Mouse (Mus musculus) hindbrain, postnatal 0 days (tissue): Measurements from ENCODE around the gene Id2. TPM values are rescaled to one million over a fixed set of nuclear protein-coding genes. Genes with fewer than 3 reads are reported as not detected.
A peak's percentile ranks its signal among the peaks of the same experiment; 100 is the strongest.

Experiments
- ATAC-seq: fragments of 200-750 bp; cut with Nextera tagmentation; 2 replicates; pipeline ENCODE4 v1.8.0; 2017; ENCODE audit warnings: mild to moderate bottlenecking, moderate TSS enrichment, moderate library complexity
- DNase-seq: peaks from one replicate; pipeline ENCODE4 v3.0.0-alpha.2; 2015; ENCODE audit warnings: low spot score
- H3K27ac ChIP-seq: fragments of 300-500 bp; sonication (generic); 2 replicates; pipeline ENCODE4 v1.5.1; 2014; ENCODE audit warnings: mild to moderate bottlenecking
- H3K27me3 ChIP-seq: fragments of 300-500 bp; sonication (generic); 2 replicates; pipeline ENCODE4 v1.6.1; 2014; ENCODE audit warnings: low read length, mixed read lengths; ENCODE audit not compliant: insufficient read depth
- H3K36me3 ChIP-seq: fragments of 300-500 bp; sonication (generic); 2 replicates; pipeline ENCODE4 v1.6.1; 2014; ENCODE audit warnings: low read length, mixed read lengths; ENCODE audit not compliant: insufficient read depth
- H3K4me1 ChIP-seq: fragments of 300-500 bp; sonication (generic); 2 replicates; pipeline ENCODE4 v1.6.1; 2014; ENCODE audit warnings: antibody characterized with exemption, low read length, mixed read lengths; ENCODE audit not compliant: insufficient read depth
- H3K4me2 ChIP-seq: fragments of 300-500 bp; sonication (generic); 2 replicates; pipeline ENCODE4 v1.6.1; 2014; ENCODE audit warnings: low read depth, mild to moderate bottlenecking, low read length, moderate library complexity, mixed read lengths
- H3K4me3 ChIP-seq: fragments of 300-500 bp; sonication (generic); 2 replicates; pipeline ENCODE4 v1.5.1; 2014; ENCODE audit warnings: low read length
- H3K9ac ChIP-seq: fragments of 300-500 bp; sonication (generic); replicated peaks from 2 replicates; pipeline ENCODE4 v1.6.1; 2014; ENCODE audit warnings: mild to moderate bottlenecking, low read length, moderate library complexity, mixed read lengths
- H3K9me3 ChIP-seq: fragments of 300-500 bp; sonication (generic); 2 replicates; pipeline ENCODE4 v1.6.1; 2016; ENCODE audit warnings: low read length, mixed read lengths
- CTCF ChIP-seq: IDR thresholded peaks from 2 replicates; pipeline ENCODE4 v1.5.1; 2016; ENCODE audit warnings: antibody characterized with exemption, control low read depth, low read depth
- WGBS: fragments of 180-500 bp; shearing (Covaris S2); extraction: QIAGEN DNeasy Blood & Tissue Kit; methylation state at CpG from one replicate; pipeline ENCODE4 v1.1.7; 2014; 5-methylcytosine and 5-hydroxymethylcytosine counted together
- polyA plus RNA-seq: library from polyadenylated mRNA; unstranded; fragments of >200 nt; fragmentation: Nextera tagmentation; extraction: Ambion mirVana; gene quantifications from 2 replicates; pipeline ENCODE4 v1.2.1, GENCODE M21; 2015
- total RNA-seq: library from RNA; depleted of rRNA; stranded (reverse); fragments of >200 nt; gene quantifications from 2 replicates; pipeline ENCODE4 v1.2.3, GENCODE M21; 2014

Gene Id2
- total and polyA plus RNA-seq, 2 experiments from 2014 or later: 242 to 518 TPM

GRCm38 (mm10) chr12:25138616-25139015 is 41.7 kb upstream of the Id2 start:
- H3K4me2 ChIP-seq: no peak overlapping the region
- TF ChIP-seq CTCF: no peak
- no peak overlapping the region for H3K9ac ChIP-seq
- no peak overlapping the region for H3K4me3 ChIP-seq
- no peaks in the 10 kb centered on the region for H3K27me3 ChIP-seq
- no peak overlapping the region for H3K27ac ChIP-seq
- 97% methylated on average over 4 of the region's 4 CpGs for WGBS
- no peaks in the 10 kb centered on the region for H3K36me3 ChIP-seq
- ATAC-seq (no peak), DNase-seq (no peak)
- H3K4me1 ChIP-seq: no peaks in the 10 kb centered on the region
- H3K9me3 ChIP-seq: no peaks in the 10 kb centered on the region

DNA sequence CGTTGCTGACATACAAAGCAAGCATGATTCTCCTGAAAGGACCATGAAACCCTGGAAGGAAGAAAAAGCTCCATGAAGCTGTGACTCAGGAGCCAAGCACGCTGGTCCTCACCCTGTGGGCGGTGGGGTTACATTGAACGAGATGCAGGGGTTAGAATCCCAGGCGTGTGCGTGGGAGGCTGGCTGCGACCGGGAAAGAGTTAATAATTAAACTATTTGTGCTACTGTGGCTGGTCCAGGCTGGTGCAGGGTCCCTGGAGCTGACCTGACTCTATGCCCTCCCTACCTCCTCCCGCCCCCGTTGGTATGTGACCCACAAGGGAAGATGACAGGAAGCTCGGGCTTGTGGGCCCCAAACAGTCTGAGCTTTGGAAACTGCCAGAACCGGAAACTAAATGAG is 35.1 kb upstream of the Id2 start:
- no peaks in the 10 kb centered on the region for H3K4me1 ChIP-seq
- H3K4me3 ChIP-seq: no peak overlapping the region
- H3K9me3 ChIP-seq: no peaks in the 10 kb centered on the region
- DNase-seq: no peak
- TF ChIP-seq CTCF: no peak
- H3K27ac ChIP-seq: no peak overlapping the region
- no peaks in the 10 kb centered on the region for H3K27me3 ChIP-seq
- no peak for ATAC-seq
- no peak overlapping the region for H3K9ac ChIP-seq
- WGBS: 75% methylated on average over 12 of the region's 12 CpGs
- no peaks in the 10 kb centered on the region for H3K36me3 ChIP-seq
- H3K4me2 ChIP-seq: no peak overlapping the region

- Histone ChIP-seq H3K27me3 (no peaks in the 10 kb centered on the region), H3K4me3 (no peak overlapping the region), H3K4me1 (no peaks in the 10 kb centered on the region; the same call in 1 of the 2 replicates), H3K9ac (no peak overlapping the region), H3K27ac (no peak overlapping the region), H3K4me2 (no peak overlapping the region), H3K9me3 (no peaks in the 10 kb centered on the region), H3K36me3 (no peaks in the 10 kb centered on the region)
- no peak for TF ChIP-seq CTCF
- WGBS: 74% methylated on average over 4 of the region's 4 CpGs
- ATAC-seq (no peak), DNase-seq (no peak)
Measured at GRCm38 (mm10) chr12:25127629-25128028, 30.7 kb upstream of the Id2 start.

DNA sequence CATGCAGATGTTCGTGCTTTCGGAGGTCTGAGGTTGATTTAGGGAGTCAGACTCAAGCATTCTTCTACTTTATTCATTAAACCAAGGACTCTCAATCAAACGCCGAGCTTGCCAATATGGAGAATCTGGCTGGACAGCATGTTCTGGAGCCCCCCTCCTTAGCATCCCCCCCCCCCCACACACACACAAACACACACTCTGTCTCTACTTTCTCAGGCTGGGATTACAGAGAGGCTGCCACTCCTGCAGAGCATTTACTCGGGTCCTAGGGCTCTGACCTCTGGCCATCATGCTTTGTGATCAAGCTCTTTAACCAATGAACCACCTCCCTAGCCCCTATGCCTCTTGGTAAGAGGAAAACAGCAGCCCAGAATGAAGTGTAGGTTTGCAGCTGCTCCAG is 29.3 kb upstream of the Id2 start:
- Histone ChIP-seq H3K9me3 (no peaks in the 10 kb centered on the region), H3K4me1 (no peaks in the 10 kb centered on the region; the same call in 1 of the 2 replicates), H3K4me3 (no peak overlapping the region), H3K4me2 (no peak overlapping the region), H3K9ac (no peak overlapping the region), H3K36me3 (no peaks in the 10 kb centered on the region), H3K27me3 (no peaks in the 10 kb centered on the region), H3K27ac (no peak overlapping the region)
- ATAC-seq (no peak), DNase-seq (no peak)
- no peak for TF ChIP-seq CTCF
- WGBS: 57% methylated on average over 5 of the region's 5 CpGs

GRCm38 (mm10) chr12:25125239-25125776 is 28.4 kb upstream of the Id2 start:
- no peak for TF ChIP-seq CTCF
- Histone ChIP-seq H3K27ac (no peak overlapping the region), H3K4me2 (no peak overlapping the region)

GRCm38 (mm10) chr12:25124431-25125238 is 27.7 kb upstream of the Id2 start:
- Histone ChIP-seq H3K27ac (no peak overlapping the region), H3K4me2 (peak overlapping the region; percentile 3; the same call in 1 of the 2 replicates), H3K4me1 (no peaks in the 10 kb centered on the region; the same call in 1 of the 2 replicates), H3K27me3 (no peaks in the 10 kb centered on the region), H3K9ac (no peak overlapping the region), H3K4me3 (no peak overlapping the region), H3K9me3 (no peaks in the 10 kb centered on the region), H3K36me3 (no peaks in the 10 kb centered on the region)
- DNase-seq (peak; percentile 31), ATAC-seq (peak; percentile 59; the same call in 1 of the 2 replicates)
- TF ChIP-seq CTCF: no peak
- WGBS: 15% methylated on average over 19 of the region's 19 CpGs

More at GRCm38 (mm10) chr12:25125239-25125776, 28.4 kb upstream of the Id2 start:
- H3K9ac ChIP-seq: no peak overlapping the region
- ATAC-seq: no peak
- WGBS: 33% methylated on average over 16 of the region's 16 CpGs
- no peaks in the 10 kb centered on the region for H3K36me3 ChIP-seq
- no peak for DNase-seq
- no peaks in the 10 kb centered on the region; the same call in 1 of the 2 replicates for H3K4me1 ChIP-seq
- H3K27me3 ChIP-seq: no peaks in the 10 kb centered on the region
- no peak overlapping the region for H3K4me3 ChIP-seq
- no peaks in the 10 kb centered on the region for H3K9me3 ChIP-seq

DNA sequence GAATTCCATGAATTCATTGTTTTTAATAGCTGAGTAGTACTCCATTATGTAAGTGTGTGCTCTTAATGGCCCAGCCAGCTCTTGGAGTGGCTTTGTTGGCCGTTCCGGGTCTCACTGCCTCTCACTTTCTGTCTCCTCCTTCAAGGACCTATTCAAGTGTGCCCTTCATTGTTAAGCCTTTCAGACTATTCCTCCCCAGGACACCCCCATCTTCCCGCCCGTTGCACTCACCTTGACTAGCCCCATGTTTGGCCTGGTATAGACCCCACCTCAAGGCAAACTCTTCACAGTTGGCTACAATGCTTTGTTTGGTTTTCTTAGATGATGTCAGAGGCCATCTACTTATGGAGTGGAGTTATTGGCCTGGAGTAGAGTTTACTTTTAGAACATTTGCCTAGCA is 23.8 kb upstream of the Id2 start:
- H3K4me2 ChIP-seq: no peak overlapping the region
- H3K27ac ChIP-seq: no peak overlapping the region
- DNase-seq (no peak), ATAC-seq (no peak)
- 91% methylated on average over 4 of the region's 4 CpGs for WGBS
- no peaks in the 10 kb centered on the region; the same call in 1 of the 2 replicates for H3K4me1 ChIP-seq
- no peak for TF ChIP-seq CTCF
- H3K9me3 ChIP-seq: no peaks in the 10 kb centered on the region
- no peaks in the 10 kb centered on the region for H3K27me3 ChIP-seq
- no peak overlapping the region for H3K4me3 ChIP-seq
- no peaks in the 10 kb centered on the region for H3K36me3 ChIP-seq
- H3K9ac ChIP-seq: no peak overlapping the region
